20 mouse cellular contexts compared by ENCODE assay signal in the genomic region with DNA sequence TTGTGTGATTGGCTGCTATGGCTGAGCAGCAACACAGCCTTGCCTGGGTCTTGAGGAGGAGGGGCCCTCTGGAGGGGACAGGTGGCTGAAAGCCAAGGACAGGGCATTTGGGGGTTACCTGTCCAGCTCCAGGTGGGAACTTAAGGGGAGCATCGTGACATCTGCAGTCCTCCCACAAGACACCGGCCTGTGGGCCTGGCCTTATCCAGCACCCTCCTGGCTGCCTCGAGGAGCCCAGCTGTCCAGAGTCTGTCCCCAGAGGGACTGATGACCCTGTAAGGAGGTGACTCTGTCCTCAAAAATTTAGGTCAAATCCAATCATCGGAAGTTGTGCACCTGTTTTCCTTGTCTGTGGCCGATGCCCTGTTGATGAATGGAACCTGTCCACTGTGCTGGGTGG. TPM values are rescaled to one million over a fixed set of nuclear protein-coding genes. Genes with fewer than 3 reads are reported as not detected.
A peak's percentile ranks its signal among the peaks of the same experiment; 100 is the strongest.
DNase-seq lines count a peak whose midpoint lies in the region; ATAC-seq lines count a peak whose summit lies in the region.
"Had no signal": no experiment of that assay in that cellular context is flagged by ENCODE, and none has a peak within 500 bp of the region (broad histone marks: within the 10 kb centered on the region; RNA-seq: fewer than 3 reads in every experiment).

No protein-coding gene starts in this region.

- peak; percentile 38 for DNase-seq in cerebellum, adult 11 months
- DNase-seq in hindbrain, embryonic 10.5 days (ENCODE audit: low spot score) = no peak
- DNase-seq in hindbrain, embryonic 11.5 days (ENCODE audit: low spot score) = no peak
- DNase-seq in testis, postnatal 10 days (ENCODE audit: low spot score) = peak; percentile 40
- DNase-seq in testis, postnatal 14 days (ENCODE audit: low spot score) = no peak
- peak; percentile 39 to 54 for DNase-seq in cerebellum, postnatal 25 days
- no peak for DNase-seq in layer of hippocampus, adult 11-12 months (ENCODE audit: low spot score)
- DNase-seq: adrenal gland, adult 2 months; adrenal gland, postnatal 25 days; gastrocnemius, postnatal 14 days; heart, adult 2 months; heart, postnatal 36 days; kidney, adult 2 months had no signal

- H3K9me3 ChIP-seq in hindbrain, embryonic 10.5 days = no peaks in the 10 kb centered on the region
- H3K9me3 ChIP-seq in hindbrain, embryonic 11.5 days (ENCODE audit: control insufficient read depth, low read length) = no peaks in the 10 kb centered on the region
- H3K9me3 ChIP-seq: embryonic facial prominence, embryonic 13.5 days; forebrain, embryonic 12.5 days; hindbrain, embryonic 15.5 days had no signal

- H3K27me3 ChIP-seq in hindbrain, embryonic 10.5 days (ENCODE audit: insufficient read depth, poor library complexity, severe bottlenecking) = peaks cover 60% of the 10 kb centered on the region
- H3K27me3 ChIP-seq in hindbrain, embryonic 11.5 days (ENCODE audit: control insufficient read depth, insufficient read depth, low read length) = peaks cover 6% of the 10 kb centered on the region
- H3K27me3 ChIP-seq: hindbrain, embryonic 15.5 days had no signal

- H3K27ac ChIP-seq in hindbrain, embryonic 10.5 days = 0 out of 2 replicates have a peak overlapping the region, but pooled peaks have one; percentile 0
- no peak overlapping the region for H3K27ac ChIP-seq in hindbrain, embryonic 11.5 days (ENCODE audit: low read depth, low read length)
- H3K27ac ChIP-seq: embryonic facial prominence, embryonic 13.5 days; forebrain, embryonic 12.5 days; heart, adult 2 months; hindbrain, embryonic 15.5 days had no signal

- H3K4me1 ChIP-seq in hindbrain, embryonic 10.5 days (replicated peaks) = peaks cover 80% of the 10 kb centered on the region
- H3K4me1 ChIP-seq in hindbrain, embryonic 11.5 days (replicated peaks; ENCODE audit: control insufficient read depth, insufficient read depth, low read length) = peaks cover 10% of the 10 kb centered on the region; the same call in 1 of the 2 replicates

- ATAC-seq in cerebellum, adult (ENCODE audit: insufficient number of reproducible peaks, low FRiP score, low TSS enrichment) = no peak
- no peak for ATAC-seq in hindbrain, embryonic 11.5 days (ENCODE audit: low FRiP score)
- ATAC-seq: forebrain, embryonic 16.5 days; intestine, embryonic 16.5 days had no signal

- no peaks in the 10 kb centered on the region for H3K36me3 ChIP-seq in hindbrain, embryonic 10.5 days
- no peaks in the 10 kb centered on the region for H3K36me3 ChIP-seq in hindbrain, embryonic 11.5 days (ENCODE audit: control insufficient read depth, insufficient read depth, low read length)
- H3K36me3 ChIP-seq: embryonic facial prominence, embryonic 13.5 days; forebrain, embryonic 12.5 days; hindbrain, embryonic 15.5 days had no signal

- no peak overlapping the region for H3K9ac ChIP-seq in hindbrain, embryonic 11.5 days (ENCODE audit: low read depth, low read length)
- H3K9ac ChIP-seq: embryonic facial prominence, embryonic 13.5 days; forebrain, embryonic 12.5 days; hindbrain, embryonic 15.5 days had no signal

- no peak overlapping the region for H3K4me2 ChIP-seq in hindbrain, embryonic 11.5 days (replicated peaks; ENCODE audit: low read depth, low read length)
- H3K4me2 ChIP-seq: embryonic facial prominence, embryonic 13.5 days; forebrain, embryonic 12.5 days; heart, embryonic 11.5 days; hindbrain, embryonic 15.5 days had no signal

- H3K4me3 ChIP-seq in hindbrain, embryonic 10.5 days = no peak overlapping the region
- H3K4me3 ChIP-seq in hindbrain, embryonic 11.5 days (ENCODE audit: low read depth, low read length) = no peak overlapping the region
- H3K4me3 ChIP-seq: embryonic facial prominence, embryonic 13.5 days; forebrain, embryonic 12.5 days; heart, adult 2 months; hindbrain, embryonic 15.5 days had no signal

- WGBS in hindbrain, embryonic 10.5 days = 80% methylated on average over 5 of the region's 5 CpGs
- WGBS in hindbrain, embryonic 11.5 days = 86% methylated on average over 5 of the region's 5 CpGs

RNA-seq across cellular contexts. Expression of gene Adam11, which starts 4.2 kb away (rescaled TPM):
- 14.6 and 22.6 TPM in 2 replicates for polyA plus RNA-seq in hindbrain, embryonic 10.5 days (2016; fragmentation: Nextera tagmentation; extraction: Ambion mirVana)
- 16.6 and 19.2 TPM in 2 replicates for polyA plus RNA-seq in hindbrain, embryonic 11.5 days (2014; fragmentation: Nextera tagmentation; extraction: Ambion mirVana)

RNA-seq across cellular contexts. Expression of gene Gjc1, which starts 54.1 kb away (rescaled TPM):
- polyA plus RNA-seq in hindbrain, embryonic 10.5 days (2016; fragmentation: Nextera tagmentation; extraction: Ambion mirVana) = 71.1 and 81.3 TPM in 2 replicates
- polyA plus RNA-seq in hindbrain, embryonic 11.5 days (2014; fragmentation: Nextera tagmentation; extraction: Ambion mirVana) = 78.5 and 82.8 TPM in 2 replicates

Comparison
In these comparisons a context has a peak if more than half of its experiments do, and no peak if none do; other contexts are left out.
1. DNase-seq: peak in cerebellum, adult 11 months (single experiment), testis, postnatal 10 days (single experiment) and cerebellum, postnatal 25 days (2 of 2); none in hindbrain, embryonic 10.5 days (single experiment), hindbrain, embryonic 11.5 days (single experiment), testis, postnatal 14 days (single experiment) and layer of hippocampus, adult 11-12 months (single experiment).